Mouse (Mus musculus) thymus, adult 2 months (tissue): ENCODE results near the gene Mpzl2. TPM values are rescaled to one million over a fixed set of nuclear protein-coding genes. Genes with fewer than 3 reads are reported as not detected.

Source experiments
- DNase-seq: peaks from one replicate; pipeline ENCODE4 v3.0.0; 2021
- H3K27ac ChIP-seq: fragments of 200-500 bp; 2 replicates; pipeline ENCODE4 v1.5.1; 2012; ENCODE audit warnings: low read length, control low read depth; ENCODE audit not compliant: control insufficient read depth, insufficient read depth
- H3K27me3 ChIP-seq: fragments of 200-500 bp; 2 replicates; pipeline ENCODE4 v1.6.1; 2012; ENCODE audit warnings: mild to moderate bottlenecking, low read length, moderate library complexity, mixed read lengths; ENCODE audit not compliant: control insufficient read depth, insufficient read depth
- H3K36me3 ChIP-seq: fragments of 200-500 bp; 2 replicates; pipeline ENCODE4 v1.6.1; 2012; ENCODE audit warnings: mild to moderate bottlenecking, low read length, moderate library complexity; ENCODE audit not compliant: control insufficient read depth, insufficient read depth
- H3K4me1 ChIP-seq: fragments of 200-500 bp; replicated peaks from 2 replicates; pipeline ENCODE4 v1.6.1; 2012; ENCODE audit warnings: low read length; ENCODE audit not compliant: control insufficient read depth, insufficient read depth
- H3K4me3 ChIP-seq: fragments of 200-500 bp; 2 replicates; pipeline ENCODE4 v1.5.1; 2012; ENCODE audit warnings: mild to moderate bottlenecking, low read length, control low read depth, moderate library complexity; ENCODE audit not compliant: control insufficient read depth, insufficient read depth
- CTCF ChIP-seq: fragments of 200-500 bp; IDR thresholded peaks from 2 replicates; pipeline ENCODE4 v1.5.1; 2012; ENCODE audit warnings: mild to moderate bottlenecking, control low read depth, low read length, moderate library complexity, borderline replicate concordance; ENCODE audit not compliant: control insufficient read depth, poor library complexity, insufficient read depth; ENCODE audit errors: extremely low read depth
- POLR2A ChIP-seq: fragments of 200-500 bp; IDR thresholded peaks from 2 replicates; pipeline ENCODE4 v1.6.1; 2012; ENCODE audit warnings: mild to moderate bottlenecking, low read length, control low read depth, moderate library complexity; ENCODE audit not compliant: control insufficient read depth, poor library complexity, insufficient read depth; ENCODE audit errors: extremely low read depth
- WGBS: fragments of 180-500 bp; shearing (Covaris S2); methylation state at CpG from one replicate; pipeline ENCODE4 v1.1.7; 2018; 5-methylcytosine and 5-hydroxymethylcytosine counted together
- polyA plus RNA-seq: library from polyadenylated mRNA; depleted of rRNA; stranded (reverse); fragments of >200 nt; gene quantifications from 2 replicates; pipeline ENCODE4 v1.2.3, GENCODE M21; 2012

Gene Mpzl2
- polyA plus RNA-seq, 1 experiment, result 11.6 TPM

DNA sequence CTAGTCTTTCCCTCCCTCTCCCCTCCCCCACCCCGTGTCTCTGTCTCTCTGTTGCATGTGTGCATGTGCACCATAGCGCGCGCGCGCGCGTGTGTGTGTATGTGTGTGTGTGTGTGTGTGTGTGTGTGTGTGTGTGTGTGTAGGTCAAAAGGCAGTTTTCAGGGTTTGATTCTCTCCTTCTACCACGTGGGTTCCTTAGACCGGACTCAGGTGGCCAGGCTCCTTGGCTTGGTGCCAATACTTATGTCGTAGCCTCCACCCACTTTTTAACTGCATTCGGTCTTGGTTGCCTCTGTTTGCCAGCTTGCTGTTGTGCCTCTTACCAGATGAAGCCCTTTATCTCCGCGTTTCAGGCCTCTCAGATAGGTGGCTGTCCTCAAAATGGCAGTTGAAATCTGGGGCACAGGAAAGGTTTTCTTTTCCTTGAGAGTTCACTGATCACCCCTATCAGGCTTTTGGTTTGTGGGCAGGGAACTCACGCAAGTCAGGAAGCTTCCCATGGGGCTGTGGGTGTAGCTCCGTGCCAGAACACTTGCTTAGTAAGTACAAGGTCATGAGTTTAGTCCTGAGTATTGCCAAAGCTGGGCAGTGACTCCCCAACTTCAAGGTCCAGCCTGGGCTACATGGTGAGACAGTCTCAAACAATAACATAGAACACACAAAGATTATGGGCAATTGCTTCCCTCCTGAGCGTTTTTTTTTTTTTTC is 1.7 kb downstream of the Mpzl2 start:
- Histone ChIP-seq H3K27ac (no peak overlapping the region), H3K4me3 (peak overlapping the region; percentile 19), H3K27me3 (peaks cover 4% of the 10 kb centered on the region; the same call in 1 of the 2 replicates), H3K4me1 (peaks cover 33% of the 10 kb centered on the region), H3K36me3 (no peaks in the 10 kb centered on the region)
- TF ChIP-seq CTCF (no peak), POLR2A (no peak)
- DNase-seq, result no peak
- 19% methylated on average over 17 of the region's 17 CpGs for WGBS

DNA sequence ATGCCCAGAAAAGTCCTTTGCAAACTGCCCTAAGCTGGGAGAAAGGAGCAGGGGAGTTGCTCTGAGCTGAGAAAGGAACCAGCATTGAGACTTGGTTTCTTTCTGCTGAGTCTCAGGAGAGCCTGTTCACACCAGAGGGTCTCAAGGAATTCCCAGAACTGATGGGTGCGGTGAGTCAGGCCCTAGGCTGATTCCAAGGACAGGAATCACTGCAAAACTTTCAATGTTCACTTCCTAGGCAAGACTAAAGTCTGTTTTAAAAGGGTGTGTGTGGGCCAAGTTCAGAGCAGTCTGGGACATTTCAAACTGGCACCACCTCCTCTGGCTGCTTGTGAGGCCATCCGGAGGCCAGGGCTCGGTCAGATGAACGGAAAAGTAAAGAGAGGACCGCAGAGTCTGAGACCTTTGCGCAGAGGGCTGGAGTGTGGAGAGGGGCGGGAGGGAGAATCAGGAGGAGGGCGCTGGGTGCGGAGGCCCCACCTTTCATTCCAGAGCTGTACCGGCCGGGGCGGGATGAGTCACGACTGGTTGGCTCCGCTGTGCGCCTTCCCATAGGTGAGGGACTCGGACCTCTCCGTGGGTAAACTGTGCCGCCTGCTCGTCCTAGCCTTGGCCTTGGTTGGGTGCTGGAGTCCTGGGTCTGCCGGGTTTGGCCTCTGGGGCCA is 2.6 kb downstream of the Mpzl2 start:
- Histone ChIP-seq H3K36me3 (no peaks in the 10 kb centered on the region), H3K27me3 (peaks cover 4% of the 10 kb centered on the region; the same call in 1 of the 2 replicates), H3K27ac (no peak overlapping the region), H3K4me3 (peak overlapping the region; percentile 31), H3K4me1 (peaks cover 33% of the 10 kb centered on the region)
- 7% methylated on average over 20 of the region's 20 CpGs for WGBS
- DNase-seq, result no peak
- TF ChIP-seq CTCF (no peak), POLR2A (no peak)

DNA sequence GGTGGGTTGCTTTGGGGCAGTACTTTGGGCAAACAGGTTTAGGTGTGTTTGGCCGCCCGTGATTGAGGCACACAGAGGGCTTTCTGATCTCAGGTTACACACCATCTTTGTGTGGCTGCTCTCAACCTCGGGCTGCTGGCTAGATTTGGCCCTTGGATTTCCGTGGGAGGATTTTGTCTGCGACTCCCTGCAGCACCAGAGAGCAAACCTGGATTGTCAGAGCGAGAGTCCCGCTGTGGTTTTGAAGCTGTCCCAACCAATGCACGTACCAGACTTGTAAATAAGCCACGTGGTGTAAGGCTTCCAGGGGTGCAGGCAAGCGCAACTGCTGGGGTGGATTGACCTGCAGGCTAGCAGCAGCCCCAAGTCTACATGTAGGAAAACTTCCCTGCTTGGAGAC is 3.3 kb downstream of the Mpzl2 start:
- H3K4me1 ChIP-seq, result peaks cover 33% of the 10 kb centered on the region
- WGBS, result 6% methylated on average over 10 of the region's 10 CpGs
- H3K36me3 ChIP-seq, result no peaks in the 10 kb centered on the region
- no peak for TF ChIP-seq CTCF
- no peak for TF ChIP-seq POLR2A
- DNase-seq, result no peak
- H3K4me3 ChIP-seq, result peak overlapping the region; percentile 31
- H3K27ac ChIP-seq, result no peak overlapping the region
- H3K27me3 ChIP-seq, result peaks cover 4% of the 10 kb centered on the region; the same call in 1 of the 2 replicates

DNA sequence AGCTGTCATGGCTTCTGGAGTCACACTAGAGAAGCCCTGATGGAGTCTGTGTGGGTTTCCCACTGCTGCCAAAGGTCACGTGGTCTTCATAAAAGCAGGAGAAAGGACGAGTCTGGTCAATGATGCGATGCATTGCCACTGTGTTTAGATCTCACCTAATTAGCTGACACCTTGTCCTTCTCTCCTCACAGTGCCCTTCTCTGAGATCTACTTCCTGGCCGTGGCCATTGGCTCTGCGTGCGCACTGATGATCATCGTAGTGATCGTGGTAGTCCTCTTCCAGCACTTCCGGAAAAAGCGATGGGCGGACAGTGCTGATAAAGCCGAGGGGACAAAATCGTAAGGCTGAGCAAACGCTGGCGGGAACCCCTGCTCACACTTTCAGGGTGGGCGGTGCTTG is 7.4 kb downstream of the Mpzl2 start:
- TF ChIP-seq POLR2A (no peak), CTCF (no peak)
- Histone ChIP-seq H3K4me1 (peaks cover 16% of the 10 kb centered on the region), H3K36me3 (no peaks in the 10 kb centered on the region), H3K27ac (no peak overlapping the region), H3K27me3 (peaks cover 4% of the 10 kb centered on the region; the same call in 1 of the 2 replicates), H3K4me3 (no peak overlapping the region)
- WGBS, result 96% methylated on average over 16 of the region's 16 CpGs
- no peak for DNase-seq

DNA sequence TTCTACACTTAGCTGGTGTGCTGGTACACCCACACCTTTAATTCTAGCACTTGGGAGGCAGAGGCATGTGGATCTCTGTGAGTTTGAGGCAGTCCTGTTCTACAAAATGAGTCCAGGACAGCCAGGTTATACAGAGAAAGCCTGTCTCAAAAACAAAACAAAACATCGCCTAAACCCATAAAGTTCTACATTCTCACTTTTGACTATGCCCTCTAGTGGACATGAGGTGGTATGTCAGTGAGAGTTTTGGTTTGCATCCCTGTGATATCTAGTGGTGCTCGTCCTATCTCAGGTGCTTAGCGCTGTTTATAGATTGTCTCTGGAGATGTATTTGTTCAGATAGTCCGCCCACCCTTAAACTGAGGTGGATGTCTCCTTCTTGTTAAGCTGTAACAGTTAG is 8.9 kb downstream of the Mpzl2 start:
- H3K27me3 ChIP-seq, result no peaks in the 10 kb centered on the region
- peaks cover 4% of the 10 kb centered on the region; the same call in 1 of the 2 replicates for H3K4me1 ChIP-seq
- DNase-seq, result peak; percentile 53
- TF ChIP-seq POLR2A (no peak), CTCF (no peak)
- H3K36me3 ChIP-seq, result no peaks in the 10 kb centered on the region
- H3K4me3 ChIP-seq, result no peak overlapping the region
- WGBS, result 22% methylated on average over 4 of the region's 4 CpGs
- no peak overlapping the region for H3K27ac ChIP-seq

DNA sequence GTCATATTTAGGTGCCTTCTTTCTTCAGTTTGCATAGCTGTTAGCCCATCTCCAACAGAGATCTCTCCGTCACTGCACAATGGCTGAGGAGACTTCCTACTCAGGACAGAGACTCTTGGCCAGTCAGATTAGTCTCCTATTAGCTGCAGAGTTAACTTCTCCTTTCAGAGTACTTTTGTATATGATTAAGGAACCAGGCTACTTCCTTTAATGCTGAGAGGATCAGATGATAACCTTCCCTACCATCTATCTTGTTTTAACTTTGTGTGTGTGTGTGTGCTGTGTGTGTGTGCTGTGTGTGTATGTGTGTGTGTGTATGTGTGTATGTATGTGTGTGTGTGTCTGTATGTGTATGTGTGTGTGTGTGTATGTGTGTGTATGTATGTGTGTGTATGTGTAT is 10.1 kb downstream of the Mpzl2 start:
- no peaks in the 10 kb centered on the region for H3K4me1 ChIP-seq
- TF ChIP-seq CTCF (no peak), POLR2A (no peak)
- no peak for DNase-seq
- H3K4me3 ChIP-seq, result no peak overlapping the region
- no peaks in the 10 kb centered on the region for H3K27me3 ChIP-seq
- H3K27ac ChIP-seq, result no peak overlapping the region
- no peaks in the 10 kb centered on the region for H3K36me3 ChIP-seq
- WGBS, result 82% methylated on average over 1 of the region's 1 CpGs
